Mouse (Mus musculus): ENCODE results near the gene Naaa.

Gene Naaa

GRCm38 (mm10) chr5:92263761-92264359, 14.1 kb downstream of the Naaa start:
- intact Hi-C loops (cut with DNase I), result no loop called here

- intact Hi-C loops (cut with DNase I), result no loop called here
Observed at GRCm38 (mm10) chr5:92262646-92263045, 15.3 kb downstream of the Naaa start.

- intact Hi-C loops (cut with DNase I), result no loop called here
Observed at GRCm38 (mm10) chr5:92256218-92256617, 21.8 kb downstream of the Naaa start, which contains the start of gene Ppef2. Ppef2 (minus strand) TSS chr5:92256278.

DNA sequence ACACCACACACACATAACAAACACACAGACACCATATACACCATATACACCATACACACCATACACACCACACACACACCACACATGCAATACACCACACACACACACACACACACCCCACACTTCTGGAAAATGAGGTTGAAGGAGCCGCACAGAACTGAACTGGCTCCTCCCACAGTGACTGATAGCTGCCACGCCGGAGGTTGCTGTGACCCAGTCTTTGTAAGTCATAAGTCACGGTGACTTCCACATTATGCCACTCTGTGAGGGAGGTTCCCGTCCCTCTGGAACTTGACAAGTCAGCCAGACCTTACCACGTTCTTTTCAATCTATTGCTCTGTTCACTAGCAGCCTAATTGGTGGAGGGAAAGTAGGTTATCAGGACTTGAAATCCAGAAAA, 23.5 kb downstream of the Naaa start:
- intact Hi-C loops (cut with DNase I), result no loop called here

DNA sequence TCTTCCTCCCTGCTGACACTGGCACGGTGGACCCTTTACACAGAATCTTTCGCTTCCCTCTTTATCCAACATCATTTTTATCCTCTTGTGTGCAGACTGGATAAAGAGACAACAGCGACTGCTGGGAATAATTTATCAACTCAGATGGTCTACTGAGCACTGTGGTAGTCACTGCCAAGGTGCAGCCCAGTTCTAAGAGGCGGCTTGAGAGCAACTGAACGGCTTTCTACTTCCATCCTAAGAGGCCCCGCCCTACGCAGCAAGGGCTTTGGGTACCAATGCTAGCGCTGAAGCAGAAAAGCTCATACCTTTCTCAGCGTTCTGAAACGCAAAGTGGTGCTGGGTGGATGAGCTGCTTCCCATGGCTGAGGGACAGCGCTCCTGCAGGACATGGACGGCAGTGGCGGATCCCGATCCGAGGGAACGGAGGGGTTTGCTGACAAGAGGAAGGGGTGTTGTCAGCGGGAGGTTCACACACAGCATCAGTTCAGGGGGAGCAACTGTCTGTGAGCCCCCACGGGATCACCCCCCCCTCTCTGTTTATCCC, 25.1 kb downstream of the Naaa start:
- intact Hi-C loops (cut with DNase I), result no loop called here

DNA sequence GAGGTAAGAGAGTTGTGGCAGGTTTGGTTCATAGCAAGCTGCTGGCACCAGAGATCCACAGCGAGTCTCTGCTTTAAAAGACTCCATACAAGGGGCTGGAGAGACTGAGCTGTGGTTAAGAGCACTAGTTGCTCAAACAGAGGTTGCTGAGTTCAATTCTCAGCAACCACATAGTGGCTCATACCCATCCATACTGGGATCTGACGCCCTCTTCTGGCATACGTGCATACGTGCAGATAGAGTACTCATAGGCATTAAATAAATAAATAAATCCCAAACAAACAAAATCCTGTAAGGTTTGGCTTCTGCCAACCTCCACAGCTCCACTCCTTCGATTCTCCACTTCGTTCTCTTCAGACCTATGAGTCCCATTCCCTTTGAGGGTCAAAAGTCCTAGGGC, 25.9 kb downstream of the Naaa start:
- intact Hi-C loops (cut with DNase I), result no loop called here

- intact Hi-C loops (cut with DNase I), result no loop called here
Observed at GRCm38 (mm10) chr5:92248614-92249013, 29.4 kb downstream of the Naaa start.

DNA sequence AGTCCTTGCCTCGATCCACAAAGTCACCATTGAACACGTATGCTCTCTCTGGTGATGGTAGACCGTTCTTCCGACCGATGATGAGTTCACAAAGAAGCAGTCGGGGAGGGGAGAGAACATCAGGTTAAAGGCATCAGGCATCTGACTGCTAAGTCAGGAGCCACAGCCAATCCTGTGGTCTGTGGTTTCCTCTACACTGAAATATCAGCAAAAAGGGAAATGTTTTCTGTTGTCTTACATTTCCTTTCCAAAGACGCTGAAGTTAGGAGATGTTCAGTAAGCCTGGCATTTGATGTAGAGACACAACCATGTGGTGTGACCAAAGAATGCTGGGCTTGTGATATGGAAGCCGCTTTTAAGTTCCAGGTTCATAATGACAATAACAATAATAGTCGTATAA, 32.5 kb downstream of the Naaa start:
- intact Hi-C loops (cut with DNase I), result no loop called here

- intact Hi-C loops (cut with DNase I), result no loop called here
Observed at GRCm38 (mm10) chr5:92244900-92245299, 33.1 kb downstream of the Naaa start.

DNA sequence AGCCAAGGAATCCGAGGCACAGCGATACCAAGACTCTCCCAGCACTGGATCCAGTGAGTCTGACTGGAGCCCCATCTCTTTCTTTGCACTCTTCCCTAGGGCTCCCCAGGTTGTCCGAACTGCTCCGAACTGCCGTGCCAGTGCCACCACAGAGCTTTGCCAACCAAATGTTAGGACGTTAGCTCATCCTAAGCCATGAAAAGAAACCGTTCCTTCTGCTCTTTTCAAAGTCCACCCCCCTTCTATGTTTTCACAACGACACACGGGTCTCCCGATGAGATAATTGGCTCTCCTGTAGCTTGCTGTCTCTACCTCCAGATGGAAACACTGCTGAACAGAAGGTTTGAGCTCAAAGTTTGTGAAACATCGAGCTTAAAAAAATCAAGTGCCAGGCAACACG, 37.2 kb downstream of the Naaa start:
- intact Hi-C loops (cut with DNase I), result no loop called here

GRCm38 (mm10) chr5:92239333-92240232, 38.4 kb downstream of the Naaa start:
- intact Hi-C loops (cut with DNase I), result loop anchor here (1.0 kb wide), 1 partner anchor 44 kb away; no protein-coding TSS in a partner anchor

DNA sequence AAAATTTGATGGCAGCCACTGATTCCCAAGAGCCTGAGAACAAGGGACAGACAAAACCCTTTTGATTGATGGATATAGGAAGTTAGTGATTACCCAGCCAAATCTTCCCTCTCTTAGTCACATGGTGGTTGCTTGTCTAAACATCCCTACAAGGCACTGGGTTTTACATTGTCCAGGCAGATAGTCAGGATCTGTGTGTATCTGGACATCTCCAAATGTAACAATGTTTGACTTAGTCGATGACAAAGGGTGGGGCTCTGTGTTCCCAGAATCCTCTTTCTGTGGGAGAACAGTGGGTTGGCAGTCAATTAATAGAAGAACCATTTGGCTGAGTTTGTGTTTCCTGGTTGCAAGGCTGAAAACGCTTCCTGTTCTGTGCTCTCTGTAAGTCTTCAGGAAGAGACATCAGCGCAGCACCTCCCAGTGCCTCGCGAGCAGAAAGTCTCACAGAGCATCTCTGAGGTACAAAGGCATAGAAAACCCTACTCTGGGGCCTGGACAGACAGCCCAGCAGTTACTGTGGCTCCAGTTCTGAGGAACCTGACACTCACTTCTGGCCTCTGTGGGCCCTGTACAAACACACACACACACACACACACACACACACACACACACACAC, 42.9 kb downstream of the Naaa start:
- intact Hi-C loops (cut with DNase I), result no loop called here

DNA sequence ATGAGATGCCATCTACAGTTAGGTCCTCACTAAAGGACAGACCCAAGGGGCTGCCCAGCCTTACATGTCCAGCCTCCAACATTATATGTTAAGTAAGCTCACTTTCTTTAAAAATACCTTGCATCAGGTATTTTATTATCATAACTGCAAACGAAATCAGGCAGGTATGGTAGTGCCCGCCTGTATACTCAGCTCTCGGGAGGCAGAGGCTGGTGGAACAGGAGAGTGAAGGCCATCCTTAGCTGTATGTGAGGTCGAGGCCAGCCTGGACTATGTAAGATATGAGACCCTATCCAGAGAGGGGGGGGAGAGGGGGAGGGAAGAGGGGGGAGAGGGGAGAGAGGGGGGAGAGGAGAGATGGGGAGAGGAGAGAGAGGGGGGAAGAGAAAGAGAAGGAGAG, 44.6 kb downstream of the Naaa start:
- intact Hi-C loops (cut with DNase I), result no loop called here

- intact Hi-C loops (cut with DNase I), result no loop called here
Observed at GRCm38 (mm10) chr5:92231836-92232235, 46.1 kb downstream of the Naaa start.

- intact Hi-C loops (cut with DNase I), result no loop called here
Observed at GRCm38 (mm10) chr5:92230306-92230705, 47.7 kb downstream of the Naaa start.

DNA sequence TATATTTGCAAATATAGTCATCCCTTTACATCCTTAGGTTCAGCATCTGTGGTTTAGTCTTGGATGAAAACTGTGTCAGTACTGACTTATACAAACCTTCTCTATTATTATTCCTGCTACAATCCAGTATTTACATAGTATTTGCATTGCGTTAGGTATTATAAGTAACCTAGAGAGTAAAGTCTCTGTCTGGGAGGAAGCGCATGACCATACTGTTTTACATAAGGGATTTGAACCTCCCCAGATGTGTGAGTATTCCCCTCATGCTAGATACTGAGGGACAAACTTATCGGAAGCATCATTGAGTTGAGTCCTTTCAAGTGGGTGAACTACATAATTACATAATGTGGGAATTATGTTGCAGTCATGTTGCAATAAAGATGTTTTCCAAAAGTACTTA, 48.5 kb downstream of the Naaa start:
- intact Hi-C loops (cut with DNase I), result no loop called here

- intact Hi-C loops (cut with DNase I), result no loop called here
Observed at GRCm38 (mm10) chr5:92228776-92229175, 49.2 kb downstream of the Naaa start.

GRCm38 (mm10) chr5:92227782-92228181, 50.2 kb downstream of the Naaa start:
- intact Hi-C loops (cut with DNase I), result no loop called here

DNA sequence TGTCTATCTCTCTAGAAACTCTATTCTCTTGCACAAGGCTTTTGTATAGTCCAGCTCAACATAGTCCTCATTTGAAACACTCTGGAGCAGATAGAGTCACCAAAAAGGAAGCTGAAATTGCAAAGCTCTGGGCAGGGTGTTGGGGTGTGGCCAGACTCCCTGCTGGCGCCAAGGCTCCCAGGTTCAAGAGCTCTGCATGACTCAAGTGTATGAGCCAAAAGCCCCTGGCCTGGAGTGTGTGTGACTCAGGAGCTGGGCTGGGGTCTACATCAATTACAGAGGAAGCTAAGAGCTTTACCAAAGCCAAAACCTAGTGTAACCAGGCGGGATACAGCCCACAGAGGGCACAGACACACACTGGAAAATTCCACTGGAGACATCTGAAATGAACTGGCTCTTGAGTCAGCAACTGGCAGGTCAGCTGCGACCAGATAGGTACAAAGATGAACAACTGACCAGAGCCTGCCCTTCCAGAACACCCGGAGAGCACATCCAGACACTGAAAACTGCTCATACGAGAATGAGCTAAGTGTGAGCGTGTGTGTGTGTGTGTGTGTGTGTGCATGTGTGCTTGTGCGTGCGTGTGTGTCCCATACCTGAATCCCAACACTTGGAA, 57.6 kb downstream of the Naaa start:
- intact Hi-C loops (cut with DNase I), result no loop called here

DNA sequence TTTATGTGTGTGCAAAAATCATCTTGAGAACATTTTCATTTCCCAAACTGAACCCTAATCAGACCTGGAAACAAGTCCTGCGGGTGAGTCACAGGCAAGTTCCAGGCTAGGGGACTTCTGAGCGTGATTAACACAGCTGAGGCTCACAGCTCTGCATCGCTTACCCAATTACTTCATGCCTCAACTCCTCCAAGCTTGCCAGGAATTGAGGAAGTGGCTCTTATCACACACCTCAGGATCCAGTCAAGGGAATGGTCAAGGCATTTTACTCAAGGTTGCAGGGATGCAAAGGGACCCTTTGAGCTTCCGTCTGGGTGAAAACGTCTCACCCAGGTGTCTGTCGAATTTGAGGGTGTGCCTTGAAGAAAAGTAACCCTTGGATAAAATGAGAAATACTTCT, 58.1 kb downstream of the Naaa start:
- intact Hi-C loops (cut with DNase I), result no loop called here

DNA sequence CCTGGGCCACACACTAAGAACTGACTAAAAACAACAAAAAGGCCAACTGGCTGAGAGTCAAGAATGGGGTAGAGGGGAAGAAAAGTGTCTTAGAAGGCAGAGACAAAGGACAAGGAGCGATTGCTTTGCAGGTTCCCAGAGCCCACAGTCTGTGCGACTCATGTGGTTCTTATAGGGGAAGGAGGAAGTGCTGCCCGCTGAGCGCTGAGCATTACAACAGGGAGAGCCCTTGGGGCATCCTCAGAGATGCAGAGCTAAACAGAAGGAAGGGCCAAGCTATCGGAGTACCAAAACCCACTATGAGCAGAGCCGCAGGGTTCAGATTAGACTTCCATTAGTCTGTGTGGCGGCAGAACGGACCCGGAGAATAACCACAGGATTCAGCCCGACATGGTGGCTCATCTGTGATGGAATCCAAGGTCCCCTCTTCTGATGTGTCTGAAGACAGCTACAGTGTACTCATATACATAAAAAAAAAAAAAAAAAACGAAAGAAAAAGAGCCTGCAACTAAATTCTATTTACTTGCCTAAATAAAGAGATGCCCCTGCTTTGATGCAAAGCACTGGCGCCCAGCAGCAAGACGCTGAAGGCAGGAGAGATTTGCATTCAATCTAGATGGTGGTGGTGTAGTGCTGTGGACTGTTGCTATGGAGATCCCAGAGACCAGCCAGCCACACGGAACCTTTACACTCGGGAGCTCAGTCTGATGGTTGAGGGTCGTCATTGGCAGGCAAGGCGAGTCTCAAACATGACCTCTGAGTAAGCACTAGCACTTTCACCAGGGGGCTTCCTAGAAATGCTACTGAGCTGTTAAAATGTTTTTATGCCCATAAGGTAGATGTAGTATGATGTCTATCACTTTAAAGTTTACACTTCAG, 58.8 kb downstream of the Naaa start:
- intact Hi-C loops (cut with DNase I), result no loop called here
